Mouse (Mus musculus) liver, postnatal 0 days (tissue): ENCODE measurements around the gene Birc7. TPM values are rescaled to one million over a fixed set of nuclear protein-coding genes. Genes with fewer than 3 reads are reported as not detected.

Experiments
- ATAC-seq: fragments of 200-750 bp; cut with Nextera tagmentation; 2 replicates; pipeline ENCODE4 v1.8.0; 2017; ENCODE audit warnings: mild to moderate bottlenecking, moderate library complexity
- DNase-seq: peaks from one replicate; pipeline ENCODE4 v3.0.0-alpha.2; 2016
- H3K27ac ChIP-seq: fragments of 300-500 bp; sonication (generic); 2 replicates; pipeline ENCODE4 v1.5.1; 2014; ENCODE audit warnings: antibody characterized with exemption, moderate library complexity, mild to moderate bottlenecking, low read depth
- H3K27me3 ChIP-seq: fragments of 300-500 bp; sonication (generic); 2 replicates; pipeline ENCODE4 v1.6.1; 2014; ENCODE audit warnings: low read length, control low read depth, mixed read lengths; ENCODE audit not compliant: insufficient read depth
- H3K36me3 ChIP-seq: fragments of 300-500 bp; sonication (generic); replicated peaks from 2 replicates; pipeline ENCODE4 v1.6.1; 2014; ENCODE audit warnings: mild to moderate bottlenecking, control low read depth, low read length, moderate library complexity, mixed read lengths; ENCODE audit not compliant: insufficient read depth
- H3K4me1 ChIP-seq: fragments of 300-500 bp; sonication (generic); 2 replicates; pipeline ENCODE4 v1.6.1; 2014; ENCODE audit warnings: antibody characterized with exemption, mild to moderate bottlenecking, control low read depth; ENCODE audit not compliant: insufficient read depth
- H3K4me2 ChIP-seq: fragments of 300-500 bp; sonication (generic); 2 replicates; pipeline ENCODE4 v1.6.1; 2014; ENCODE audit warnings: low read depth, mild to moderate bottlenecking, low read length, moderate library complexity, mixed read lengths
- H3K4me3 ChIP-seq: fragments of 300-500 bp; sonication (generic); 2 replicates; pipeline ENCODE4 v1.5.1; 2014; ENCODE audit warnings: low read depth, low read length
- H3K9ac ChIP-seq: fragments of 300-500 bp; sonication (generic); replicated peaks from 2 replicates; pipeline ENCODE4 v1.6.1; 2014; ENCODE audit warnings: mild to moderate bottlenecking, moderate library complexity
- H3K9me3 ChIP-seq: fragments of 300-500 bp; sonication (generic); 2 replicates; pipeline ENCODE4 v1.6.1; 2016; ENCODE audit warnings: mild to moderate bottlenecking, control low read depth, low read length, mixed read lengths
- CTCF ChIP-seq: sonication (generic); IDR thresholded peaks from 2 replicates; pipeline ENCODE4 v1.5.1; 2016; ENCODE audit warnings: antibody characterized with exemption, low read depth
- EP300 ChIP-seq: IDR thresholded peaks from 2 replicates; pipeline ENCODE4 v1.6.1; 2016; ENCODE audit warnings: antibody characterized with exemption, low read depth, mild to moderate bottlenecking
- WGBS: fragments of 180-500 bp; shearing (Covaris S2); extraction: QIAGEN DNeasy Blood & Tissue Kit; methylation state at CpG from one replicate; pipeline ENCODE4 v1.1.7; 2014; ENCODE audit not compliant: insufficient replicate concordance; 5-methylcytosine and 5-hydroxymethylcytosine counted together
- polyA plus RNA-seq: library from polyadenylated mRNA; unstranded; fragments of >200 nt; fragmentation: Nextera tagmentation; extraction: Ambion mirVana; gene quantifications from 2 replicates; pipeline ENCODE4 v1.2.1, GENCODE M21; 2015

The Birc7 gene
- polyA plus RNA-seq, 1 experiment from 2014 or later = not detected

- ATAC-seq (0 out of 2 replicates have a peak, but pooled peaks have one; percentile 27), DNase-seq (peak; percentile 61)
- H3K27me3 ChIP-seq = peaks cover 81% of the 10 kb centered on the region
These were observed 34.7 kb upstream of the Birc7 start for GRCm38 (mm10) chr2:180894029-180894623.

GRCm38 (mm10) chr2:180894734-180895133, 34.1 kb upstream of the Birc7 start:
- Histone ChIP-seq H3K27ac (no peak overlapping the region), H3K4me1 (peaks cover 10% of the 10 kb centered on the region; the same call in 1 of the 2 replicates), H3K36me3 (no peaks in the 10 kb centered on the region), H3K9me3 (no peaks in the 10 kb centered on the region), H3K4me3 (no peak overlapping the region), H3K27me3 (peaks cover 75% of the 10 kb centered on the region), H3K9ac (no peak overlapping the region), H3K4me2 (no peak overlapping the region)
- peak; percentile 41; the same call in 1 of the 2 replicates for ATAC-seq
- peak; percentile 76 for TF ChIP-seq CTCF
- no peak for TF ChIP-seq EP300
- peak; percentile 75 for DNase-seq
- 2% methylated on average over 13 of the region's 13 CpGs for WGBS

More at GRCm38 (mm10) chr2:180894029-180894623, 34.7 kb upstream of the Birc7 start:
- Histone ChIP-seq H3K4me1 (peaks cover 10% of the 10 kb centered on the region; the same call in 1 of the 2 replicates), H3K9me3 (no peaks in the 10 kb centered on the region), H3K36me3 (no peaks in the 10 kb centered on the region), H3K9ac (no peak overlapping the region), H3K4me2 (peak overlapping the region; percentile 61), H3K4me3 (peak overlapping the region; percentile 32), H3K27ac (no peak overlapping the region)
- 4% methylated on average over 55 of the region's 57 CpGs for WGBS
- no peak for TF ChIP-seq CTCF
- TF ChIP-seq EP300 = no peak

- peaks cover 70% of the 10 kb centered on the region for H3K27me3 ChIP-seq
- peaks cover 10% of the 10 kb centered on the region; the same call in 1 of the 2 replicates for H3K4me1 ChIP-seq
- ATAC-seq (no peak), DNase-seq (no peak)
- TF ChIP-seq EP300 (no peak), CTCF (no peak)
- H3K27ac ChIP-seq = no peak overlapping the region
- H3K36me3 ChIP-seq = no peaks in the 10 kb centered on the region
- WGBS = 69% methylated on average over 3 of the region's 3 CpGs
- H3K4me2 ChIP-seq = no peak overlapping the region
- no peak overlapping the region for H3K9ac ChIP-seq
- no peak overlapping the region for H3K4me3 ChIP-seq
- H3K9me3 ChIP-seq = no peaks in the 10 kb centered on the region
These were observed 33.5 kb upstream of the Birc7 start for GRCm38 (mm10) chr2:180895321-180895720.

GRCm38 (mm10) chr2:180895837-180896525, 32.8 kb upstream of the Birc7 start:
- no peaks in the 10 kb centered on the region for H3K9me3 ChIP-seq
- no peak overlapping the region for H3K27ac ChIP-seq
- DNase-seq = no peak
- H3K27me3 ChIP-seq = peaks cover 63% of the 10 kb centered on the region
- no peak for TF ChIP-seq EP300
- TF ChIP-seq CTCF = no peak
- H3K4me1 ChIP-seq = peaks cover 10% of the 10 kb centered on the region; the same call in 1 of the 2 replicates
- ATAC-seq = no peak
- no peaks in the 10 kb centered on the region for H3K36me3 ChIP-seq
- H3K4me3 ChIP-seq = no peak overlapping the region
- H3K4me2 ChIP-seq = no peak overlapping the region
- no peak overlapping the region for H3K9ac ChIP-seq
- 72% methylated on average over 11 of the region's 11 CpGs for WGBS

- WGBS = 63% methylated on average over 15 of the region's 15 CpGs
- no peak for ATAC-seq
- no peak overlapping the region for H3K9ac ChIP-seq
These were observed 31.8 kb upstream of the Birc7 start for GRCm38 (mm10) chr2:180896819-180897625.

GRCm38 (mm10) chr2:180897857-180898256, 31.0 kb upstream of the Birc7 start:
- no peak for ATAC-seq
- TF ChIP-seq CTCF (no peak), EP300 (no peak)
- no peaks in the 10 kb centered on the region for H3K36me3 ChIP-seq

More at GRCm38 (mm10) chr2:180896819-180897625, 31.8 kb upstream of the Birc7 start:
- Histone ChIP-seq H3K36me3 (no peaks in the 10 kb centered on the region), H3K4me2 (no peak overlapping the region), H3K27ac (no peak overlapping the region), H3K4me1 (peaks cover 10% of the 10 kb centered on the region; the same call in 1 of the 2 replicates), H3K27me3 (peaks cover 52% of the 10 kb centered on the region), H3K4me3 (no peak overlapping the region), H3K9me3 (no peaks in the 10 kb centered on the region)
- TF ChIP-seq EP300 (no peak), CTCF (no peak)
- DNase-seq = no peak

More at GRCm38 (mm10) chr2:180897857-180898256, 31.0 kb upstream of the Birc7 start:
- no peak overlapping the region for H3K4me2 ChIP-seq
- H3K9ac ChIP-seq = no peak overlapping the region
- peaks cover 44% of the 10 kb centered on the region for H3K27me3 ChIP-seq
- H3K9me3 ChIP-seq = no peaks in the 10 kb centered on the region
- WGBS = 77% methylated on average over 6 of the region's 6 CpGs
- H3K4me1 ChIP-seq = peaks cover 10% of the 10 kb centered on the region; the same call in 1 of the 2 replicates
- no peak overlapping the region for H3K27ac ChIP-seq
- H3K4me3 ChIP-seq = no peak overlapping the region
- no peak for DNase-seq
